Mouse (Mus musculus) mature B cell (primary cell): ENCODE results near the gene Gm10717.
"Not testable (repeated sequence)": the region's sequence is repeated elsewhere in the genome, so short reads cannot be mapped to it uniquely, and the experiment has no call there.

Experiments
- in situ Hi-C: fragments of 300-500 bp; cut with MboI; formaldehyde crosslinking; loops from 2 replicates; pipeline ENCODE4 v1.14.3; 2019

The Gm10717 gene

GRCm38 (mm10) chr9:3025653-3026052 is 436 bp downstream of the Gm10717 start:
- in situ Hi-C loops: not testable (repeated sequence)

GRCm38 (mm10) chr9:3026136-3026535 is 919 bp downstream of the Gm10717 start:
- in situ Hi-C loops: not testable (repeated sequence)

- in situ Hi-C loops: not testable (repeated sequence)
Observed at GRCm38 (mm10) chr9:3026741-3027140, 1.5 kb downstream of the Gm10717 start.

GRCm38 (mm10) chr9:3027200-3027599 is 2.0 kb downstream of the Gm10717 start:
- in situ Hi-C loops: not testable (repeated sequence)

GRCm38 (mm10) chr9:3029276-3030000 is 4.2 kb downstream of the Gm10717 start:
- in situ Hi-C loops: not testable (repeated sequence)

- in situ Hi-C loops: not testable (repeated sequence)
Observed at GRCm38 (mm10) chr9:3030677-3031318, 5.6 kb downstream of the Gm10717 start.

- in situ Hi-C loops: not testable (repeated sequence)
Observed at GRCm38 (mm10) chr9:3034299-3034698, 9.1 kb downstream of the Gm10717 start, which contains the start of gene Gm17535. TSS of gene Gm17535 (plus strand) at chr9:3034599.

- in situ Hi-C loops: not testable (repeated sequence)
Observed at GRCm38 (mm10) chr9:3036577-3036976, 11.4 kb downstream of the Gm10717 start, which contains the start of gene Gm10715. TSS of gene Gm10715 (plus strand) at chr9:3036877.

- in situ Hi-C loops: not testable (repeated sequence)
Observed at GRCm38 (mm10) chr9:3038161-3038560, 12.9 kb downstream of the Gm10717 start.
